Mouse (Mus musculus): ENCODE data around the gene Mid1ip1. TPM values are rescaled to one million over a fixed set of nuclear protein-coding genes. Genes with fewer than 3 reads are reported as not detected.

Mid1ip1 gene
- polyA plus RNA-seq, 1 experiment from 2014 or later: 33.7 TPM

GRCm38 (mm10) chrX:10720391-10720790, 5.6 kb downstream of the Mid1ip1 start:
- Histone ChIP-seq H3K4me3 (ENCODE audit: low read depth, low read length) (no peak overlapping the region), H3K9ac (ENCODE audit: low read length) (no peak overlapping the region), H3K4me2 (no peak overlapping the region), H3K9me3 (ENCODE audit: control insufficient read depth, low read length) (no peaks in the 10 kb centered on the region), H3K27me3 (ENCODE audit: control insufficient read depth, insufficient read depth, low read length) (no peaks in the 10 kb centered on the region), H3K27ac (ENCODE audit: low read depth, low read length) (no peak overlapping the region), H3K36me3 (ENCODE audit: control insufficient read depth, insufficient read depth, low read length) (no peaks in the 10 kb centered on the region), H3K4me1 (ENCODE audit: control insufficient read depth, insufficient read depth, low read length) (no peaks in the 10 kb centered on the region)
- ATAC-seq (ENCODE audit: low FRiP score) (no peak), DNase-seq (ENCODE audit: low spot score, missing footprints) (no peak)
- WGBS: 38% methylated on average over 6 of the region's 6 CpGs

- no peaks in the 10 kb centered on the region for H3K36me3 ChIP-seq (ENCODE audit: control insufficient read depth, insufficient read depth, low read length)
- no peaks in the 10 kb centered on the region for H3K4me1 ChIP-seq (ENCODE audit: control insufficient read depth, insufficient read depth, low read length)
- no peaks in the 10 kb centered on the region for H3K9me3 ChIP-seq (ENCODE audit: control insufficient read depth, low read length)
- ATAC-seq (ENCODE audit: low FRiP score) (no peak), DNase-seq (ENCODE audit: low spot score, missing footprints) (no peak)
- no peak overlapping the region for H3K27ac ChIP-seq (ENCODE audit: low read depth, low read length)
- no peaks in the 10 kb centered on the region for H3K27me3 ChIP-seq (ENCODE audit: control insufficient read depth, insufficient read depth, low read length)
- H3K4me2 ChIP-seq: no peak overlapping the region
- WGBS: 85% methylated on average over 1 of the region's 1 CpGs
- no peak overlapping the region for H3K9ac ChIP-seq (ENCODE audit: low read length)
- no peak overlapping the region for H3K4me3 ChIP-seq (ENCODE audit: low read depth, low read length)
Measured at GRCm38 (mm10) chrX:10724571-10724970, 9.8 kb downstream of the Mid1ip1 start.

- DNase-seq (ENCODE audit: low spot score, missing footprints) (no peak), ATAC-seq (ENCODE audit: low FRiP score) (no peak)
- Histone ChIP-seq H3K27me3 (ENCODE audit: control insufficient read depth, insufficient read depth, low read length) (no peaks in the 10 kb centered on the region), H3K4me1 (ENCODE audit: control insufficient read depth, insufficient read depth, low read length) (0 out of 2 replicates have a peak, but pooled peaks cover 1% of the 10 kb centered on the region), H3K36me3 (ENCODE audit: control insufficient read depth, insufficient read depth, low read length) (no peaks in the 10 kb centered on the region), H3K27ac (ENCODE audit: low read depth, low read length) (no peak overlapping the region), H3K4me2 (no peak overlapping the region), H3K9me3 (ENCODE audit: control insufficient read depth, low read length) (no peaks in the 10 kb centered on the region), H3K4me3 (ENCODE audit: low read depth, low read length) (no peak overlapping the region), H3K9ac (ENCODE audit: low read length) (no peak overlapping the region)
- 12% methylated on average over 3 of the region's 6 CpGs for WGBS
Measured at GRCm38 (mm10) chrX:10729488-10729887, 14.7 kb downstream of the Mid1ip1 start.

DNA sequence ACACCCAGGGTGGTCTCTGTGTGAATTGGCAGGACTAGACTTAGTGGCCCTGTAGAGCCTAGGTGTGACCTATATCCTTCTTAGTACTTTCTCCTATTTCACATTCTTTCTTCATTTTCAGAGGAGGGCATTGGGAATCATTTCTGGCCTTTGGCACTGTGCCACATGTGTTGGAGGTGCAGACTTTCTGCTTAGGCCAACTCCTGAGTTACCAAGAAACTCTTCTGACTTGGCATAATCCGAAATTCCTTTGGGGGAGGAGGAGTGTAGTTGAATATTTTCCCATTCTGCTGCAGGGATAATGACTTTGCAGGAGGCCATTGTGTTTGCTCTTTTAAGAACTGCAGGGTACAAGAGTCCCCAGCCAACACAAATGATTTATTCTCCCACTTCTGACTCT, 19.6 kb downstream of the Mid1ip1 start:
- ATAC-seq (ENCODE audit: low FRiP score) (no peak), DNase-seq (ENCODE audit: low spot score, missing footprints) (no peak)
- Histone ChIP-seq H3K27ac (ENCODE audit: low read depth, low read length) (no peak overlapping the region), H3K36me3 (ENCODE audit: control insufficient read depth, insufficient read depth, low read length) (no peaks in the 10 kb centered on the region), H3K9ac (ENCODE audit: low read length) (no peak overlapping the region), H3K4me3 (ENCODE audit: low read depth, low read length) (no peak overlapping the region), H3K9me3 (ENCODE audit: control insufficient read depth, low read length) (no peaks in the 10 kb centered on the region), H3K4me1 (ENCODE audit: control insufficient read depth, insufficient read depth, low read length) (0 out of 2 replicates have a peak, but pooled peaks cover 2% of the 10 kb centered on the region), H3K27me3 (ENCODE audit: control insufficient read depth, insufficient read depth, low read length) (no peaks in the 10 kb centered on the region), H3K4me2 (no peak overlapping the region)
- 17% methylated on average over 1 of the region's 1 CpGs for WGBS

DNA sequence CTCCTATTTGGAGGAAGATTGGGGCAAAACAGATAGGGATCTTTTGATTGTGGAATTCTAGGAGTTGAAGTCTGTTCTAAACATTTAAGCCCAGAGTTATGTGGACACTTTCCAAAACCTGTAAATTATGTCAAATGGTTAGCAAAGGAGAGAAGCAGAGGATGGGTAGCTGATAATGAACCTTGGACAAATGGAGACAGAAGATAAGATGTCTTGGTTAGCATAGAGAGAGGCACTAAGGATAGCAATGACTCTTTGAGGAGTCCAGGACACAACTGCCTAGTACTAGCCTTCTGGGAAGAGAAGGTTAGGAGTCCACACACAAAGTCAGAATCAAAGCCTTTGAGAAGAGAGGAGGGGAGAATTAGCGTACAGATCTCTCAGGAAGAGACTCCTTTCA, 20.1 kb downstream of the Mid1ip1 start:
- WGBS: 24% methylated on average over 1 of the region's 1 CpGs
- Histone ChIP-seq H3K4me1 (ENCODE audit: control insufficient read depth, insufficient read depth, low read length) (0 out of 2 replicates have a peak, but pooled peaks cover 2% of the 10 kb centered on the region), H3K27ac (ENCODE audit: low read depth, low read length) (no peak overlapping the region), H3K9me3 (ENCODE audit: control insufficient read depth, low read length) (no peaks in the 10 kb centered on the region), H3K36me3 (ENCODE audit: control insufficient read depth, insufficient read depth, low read length) (no peaks in the 10 kb centered on the region), H3K9ac (ENCODE audit: low read length) (no peak overlapping the region), H3K4me2 (no peak overlapping the region), H3K4me3 (ENCODE audit: low read depth, low read length) (no peak overlapping the region), H3K27me3 (ENCODE audit: control insufficient read depth, insufficient read depth, low read length) (no peaks in the 10 kb centered on the region)
- ATAC-seq (ENCODE audit: low FRiP score) (no peak), DNase-seq (ENCODE audit: low spot score, missing footprints) (no peak)

- Histone ChIP-seq H3K27me3 (ENCODE audit: control insufficient read depth, insufficient read depth, low read length) (no peaks in the 10 kb centered on the region), H3K9ac (ENCODE audit: low read length) (no peak overlapping the region), H3K9me3 (ENCODE audit: control insufficient read depth, low read length) (no peaks in the 10 kb centered on the region), H3K4me2 (no peak overlapping the region), H3K4me3 (ENCODE audit: low read depth, low read length) (no peak overlapping the region), H3K36me3 (ENCODE audit: control insufficient read depth, insufficient read depth, low read length) (no peaks in the 10 kb centered on the region), H3K4me1 (ENCODE audit: control insufficient read depth, insufficient read depth, low read length) (no peaks in the 10 kb centered on the region), H3K27ac (ENCODE audit: low read depth, low read length) (no peak overlapping the region)
- WGBS: 84% methylated on average over 4 of the region's 4 CpGs
- DNase-seq (ENCODE audit: low spot score, missing footprints): no peak
- no peak for ATAC-seq (ENCODE audit: low FRiP score)
Measured at GRCm38 (mm10) chrX:10758866-10759265, 44.1 kb downstream of the Mid1ip1 start.

GRCm38 (mm10) chrX:10763476-10764016, 48.7 kb downstream of the Mid1ip1 start:
- Histone ChIP-seq H3K27ac (ENCODE audit: low read depth, low read length) (no peak overlapping the region), H3K27me3 (ENCODE audit: control insufficient read depth, insufficient read depth, low read length) (no peaks in the 10 kb centered on the region), H3K9ac (ENCODE audit: low read length) (no peak overlapping the region), H3K4me3 (ENCODE audit: low read depth, low read length) (no peak overlapping the region), H3K4me2 (no peak overlapping the region), H3K4me1 (ENCODE audit: control insufficient read depth, insufficient read depth, low read length) (no peaks in the 10 kb centered on the region), H3K36me3 (ENCODE audit: control insufficient read depth, insufficient read depth, low read length) (no peaks in the 10 kb centered on the region), H3K9me3 (ENCODE audit: control insufficient read depth, low read length) (no peaks in the 10 kb centered on the region)
- ATAC-seq (ENCODE audit: low FRiP score): no peak
- DNase-seq (ENCODE audit: low spot score, missing footprints): no peak
- 62% methylated on average over 10 of the region's 10 CpGs for WGBS

Other genes starting within 250 kb of the Mid1ip1 start
- 74.4 and 74.5 TPM in 2 replicates for gene Tspan7, start 229.9 kb upstream of the Mid1ip1 start, polyA plus RNA-seq (2014; fragmentation: Nextera tagmentation; extraction: Ambion mirVana)

All from midbrain, embryonic 11.5 days (tissue).